Mouse (Mus musculus): ENCODE measurements around the gene Macrod2. TPM values are rescaled to one million over a fixed set of nuclear protein-coding genes. Genes with fewer than 3 reads are reported as not detected.

Gene Macrod2
- polyA plus RNA-seq, 1 experiment from 2014 or later: 49.2 TPM

- no peaks in the 10 kb centered on the region for H3K27me3 ChIP-seq (replicated peaks; ENCODE audit: control insufficient read depth, insufficient read depth, low read length)
- H3K27ac ChIP-seq (ENCODE audit: low read depth, low read length): 0 out of 2 replicates have a peak overlapping the region, but pooled peaks have one; percentile 33
- DNase-seq (ENCODE audit: low spot score): peak; percentile 46
- H3K36me3 ChIP-seq (ENCODE audit: control insufficient read depth, insufficient read depth, low read length): no peaks in the 10 kb centered on the region
- no peaks in the 10 kb centered on the region for H3K9me3 ChIP-seq (replicated peaks; ENCODE audit: control insufficient read depth, low read length)
- WGBS: 75% methylated on average over 4 of the region's 4 CpGs
- no peak overlapping the region for H3K4me2 ChIP-seq (ENCODE audit: low read length)
- no peak for ATAC-seq
- H3K9ac ChIP-seq (ENCODE audit: low read length): no peak overlapping the region
- no peaks in the 10 kb centered on the region for H3K4me1 ChIP-seq (ENCODE audit: control insufficient read depth, insufficient read depth, low read length)
- no peak overlapping the region for H3K4me3 ChIP-seq (ENCODE audit: low read depth, low read length)
Observed at GRCm38 (mm10) chr2:141264582-141264981, 869.5 kb downstream of the Macrod2 start.

DNA sequence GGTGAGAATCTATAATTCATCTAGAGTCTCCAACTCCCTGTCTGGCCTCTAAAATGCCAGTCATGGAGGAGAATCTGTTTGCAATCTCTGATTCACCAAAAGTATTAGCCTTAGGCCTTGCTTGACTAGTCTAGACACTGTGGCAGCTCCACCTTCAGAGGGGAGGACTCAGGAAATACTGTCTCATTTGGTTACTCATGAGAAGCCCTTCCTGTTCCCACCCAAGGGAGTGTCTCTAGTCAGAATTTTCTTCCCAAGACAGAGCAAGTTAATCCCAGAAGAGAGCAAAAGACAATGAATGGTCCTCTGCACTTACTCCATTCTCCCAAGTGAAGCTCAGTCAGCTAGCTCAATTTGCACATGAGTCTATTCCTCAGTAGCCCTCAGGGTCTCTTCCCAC lies 871.5 kb downstream of the Macrod2 start:
- Histone ChIP-seq H3K9ac (ENCODE audit: low read length) (no peak overlapping the region), H3K9me3 (replicated peaks; ENCODE audit: control insufficient read depth, low read length) (no peaks in the 10 kb centered on the region), H3K36me3 (ENCODE audit: control insufficient read depth, insufficient read depth, low read length) (no peaks in the 10 kb centered on the region), H3K27me3 (replicated peaks; ENCODE audit: control insufficient read depth, insufficient read depth, low read length) (no peaks in the 10 kb centered on the region), H3K4me3 (ENCODE audit: low read depth, low read length) (no peak overlapping the region), H3K4me1 (ENCODE audit: control insufficient read depth, insufficient read depth, low read length) (no peaks in the 10 kb centered on the region), H3K27ac (ENCODE audit: low read depth, low read length) (no peak overlapping the region), H3K4me2 (ENCODE audit: low read length) (no peak overlapping the region)
- no peak for ATAC-seq
- no peak for DNase-seq (ENCODE audit: low spot score)

DNA sequence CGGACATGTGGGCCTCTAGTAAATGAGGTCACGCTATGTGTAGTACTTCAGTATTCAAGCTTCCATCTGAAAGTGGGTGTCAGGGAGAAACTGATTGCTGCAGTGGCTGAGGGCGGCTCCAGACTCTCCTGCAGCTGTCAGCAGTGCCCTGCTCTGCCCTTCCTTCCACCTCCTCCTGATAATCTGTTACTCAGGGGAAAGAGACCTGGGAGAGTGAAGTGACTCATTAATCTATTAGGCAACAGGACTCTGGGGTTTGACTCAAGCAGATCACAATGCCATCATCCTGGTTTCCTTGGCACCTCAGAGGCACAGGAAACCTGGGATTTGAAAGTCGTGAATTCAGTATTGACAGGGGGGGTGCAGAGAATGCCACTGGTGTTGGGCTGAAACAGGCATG lies 876.4 kb downstream of the Macrod2 start:
- H3K4me3 ChIP-seq (ENCODE audit: low read depth, low read length): no peak overlapping the region
- H3K36me3 ChIP-seq (ENCODE audit: control insufficient read depth, insufficient read depth, low read length): no peaks in the 10 kb centered on the region
- no peaks in the 10 kb centered on the region for H3K4me1 ChIP-seq (ENCODE audit: control insufficient read depth, insufficient read depth, low read length)
- no peaks in the 10 kb centered on the region for H3K27me3 ChIP-seq (replicated peaks; ENCODE audit: control insufficient read depth, insufficient read depth, low read length)
- ATAC-seq (no peak), DNase-seq (ENCODE audit: low spot score) (no peak)
- H3K9me3 ChIP-seq (replicated peaks; ENCODE audit: control insufficient read depth, low read length): no peaks in the 10 kb centered on the region
- H3K9ac ChIP-seq (ENCODE audit: low read length): no peak overlapping the region
- H3K27ac ChIP-seq (ENCODE audit: low read depth, low read length): no peak overlapping the region
- WGBS: 71% methylated on average over 4 of the region's 4 CpGs
- no peak overlapping the region for H3K4me2 ChIP-seq (ENCODE audit: low read length)

DNA sequence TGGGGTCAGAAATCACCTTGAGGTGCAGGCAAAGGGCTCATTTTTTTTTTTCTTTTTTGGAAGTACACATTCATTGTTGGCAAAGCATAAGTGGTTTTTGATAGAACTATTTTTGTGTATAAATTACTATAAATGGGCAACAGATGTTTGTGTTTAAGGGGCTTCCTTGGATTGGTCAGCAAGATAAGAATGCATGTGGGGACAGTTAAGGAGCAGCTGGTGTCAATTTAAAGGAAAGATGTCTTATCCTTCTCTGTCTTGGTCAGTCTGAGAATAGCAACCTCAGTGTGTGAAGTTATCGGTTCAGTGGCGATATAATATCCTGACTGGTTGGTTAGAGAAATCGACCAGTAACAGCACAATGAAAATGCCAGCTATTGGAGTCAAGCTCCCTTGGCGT lies 877.9 kb downstream of the Macrod2 start:
- WGBS: 92% methylated on average over 4 of the region's 4 CpGs
- no peaks in the 10 kb centered on the region for H3K36me3 ChIP-seq (ENCODE audit: control insufficient read depth, insufficient read depth, low read length)
- H3K27ac ChIP-seq (ENCODE audit: low read depth, low read length): no peak overlapping the region
- no peak overlapping the region for H3K4me2 ChIP-seq (ENCODE audit: low read length)
- DNase-seq (ENCODE audit: low spot score): no peak
- no peaks in the 10 kb centered on the region for H3K27me3 ChIP-seq (replicated peaks; ENCODE audit: control insufficient read depth, insufficient read depth, low read length)
- no peak overlapping the region for H3K9ac ChIP-seq (ENCODE audit: low read length)
- H3K4me3 ChIP-seq (ENCODE audit: low read depth, low read length): no peak overlapping the region
- H3K9me3 ChIP-seq (replicated peaks; ENCODE audit: control insufficient read depth, low read length): no peaks in the 10 kb centered on the region
- no peak for ATAC-seq
- no peaks in the 10 kb centered on the region for H3K4me1 ChIP-seq (ENCODE audit: control insufficient read depth, insufficient read depth, low read length)

GRCm38 (mm10) chr2:141274262-141274661 lies 879.2 kb downstream of the Macrod2 start:
- no peak for ATAC-seq
- Histone ChIP-seq H3K4me2 (ENCODE audit: low read length) (no peak overlapping the region), H3K27me3 (replicated peaks; ENCODE audit: control insufficient read depth, insufficient read depth, low read length) (no peaks in the 10 kb centered on the region), H3K9me3 (replicated peaks; ENCODE audit: control insufficient read depth, low read length) (no peaks in the 10 kb centered on the region), H3K4me3 (ENCODE audit: low read depth, low read length) (no peak overlapping the region), H3K36me3 (ENCODE audit: control insufficient read depth, insufficient read depth, low read length) (no peaks in the 10 kb centered on the region), H3K27ac (ENCODE audit: low read depth, low read length) (no peak overlapping the region), H3K4me1 (ENCODE audit: control insufficient read depth, insufficient read depth, low read length) (no peaks in the 10 kb centered on the region), H3K9ac (ENCODE audit: low read length) (no peak overlapping the region)
- 96% methylated on average over 2 of the region's 2 CpGs for WGBS
- no peak for DNase-seq (ENCODE audit: low spot score)

- Histone ChIP-seq H3K4me3 (ENCODE audit: low read depth, low read length) (no peak overlapping the region), H3K4me1 (ENCODE audit: control insufficient read depth, insufficient read depth, low read length) (no peaks in the 10 kb centered on the region), H3K4me2 (ENCODE audit: low read length) (no peak overlapping the region), H3K36me3 (ENCODE audit: control insufficient read depth, insufficient read depth, low read length) (no peaks in the 10 kb centered on the region), H3K9me3 (replicated peaks; ENCODE audit: control insufficient read depth, low read length) (no peaks in the 10 kb centered on the region), H3K27ac (ENCODE audit: low read depth, low read length) (no peak overlapping the region), H3K9ac (ENCODE audit: low read length) (no peak overlapping the region), H3K27me3 (replicated peaks; ENCODE audit: control insufficient read depth, insufficient read depth, low read length) (no peaks in the 10 kb centered on the region)
- ATAC-seq (no peak), DNase-seq (ENCODE audit: low spot score) (no peak)
- WGBS: 73% methylated on average over 5 of the region's 5 CpGs
Observed at GRCm38 (mm10) chr2:141279130-141279698, 884.1 kb downstream of the Macrod2 start.

DNA sequence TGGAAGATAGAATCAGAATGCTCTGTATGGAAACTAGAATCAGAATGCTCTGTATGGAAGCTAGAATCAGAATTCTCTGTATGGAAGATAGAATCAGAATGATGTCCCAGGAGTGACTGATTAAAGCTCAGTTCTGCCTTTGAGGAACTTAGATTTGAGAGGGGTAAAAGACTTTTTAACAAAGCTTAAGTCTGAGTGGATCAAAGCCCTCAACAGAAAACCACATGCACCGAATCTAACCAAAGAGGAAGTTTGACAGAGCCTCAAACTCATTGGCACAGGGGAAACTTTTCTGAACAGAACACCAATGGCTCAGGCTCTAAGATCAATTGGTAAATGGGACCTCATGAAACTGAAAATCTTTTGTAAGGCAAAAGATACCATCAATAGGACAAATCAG lies 885.7 kb downstream of the Macrod2 start:
- H3K27me3 ChIP-seq (replicated peaks; ENCODE audit: control insufficient read depth, insufficient read depth, low read length): no peaks in the 10 kb centered on the region
- H3K4me1 ChIP-seq (ENCODE audit: control insufficient read depth, insufficient read depth, low read length): no peaks in the 10 kb centered on the region
- no peak for ATAC-seq
- DNase-seq (ENCODE audit: low spot score): no peak
- no peak overlapping the region for H3K9ac ChIP-seq (ENCODE audit: low read length)
- no peaks in the 10 kb centered on the region for H3K36me3 ChIP-seq (ENCODE audit: control insufficient read depth, insufficient read depth, low read length)
- H3K9me3 ChIP-seq (replicated peaks; ENCODE audit: control insufficient read depth, low read length): no peaks in the 10 kb centered on the region
- WGBS: 74% methylated on average over 1 of the region's 1 CpGs
- no peak overlapping the region for H3K4me2 ChIP-seq (ENCODE audit: low read length)
- H3K4me3 ChIP-seq (ENCODE audit: low read depth, low read length): no peak overlapping the region
- no peak overlapping the region for H3K27ac ChIP-seq (ENCODE audit: low read depth, low read length)

DNA sequence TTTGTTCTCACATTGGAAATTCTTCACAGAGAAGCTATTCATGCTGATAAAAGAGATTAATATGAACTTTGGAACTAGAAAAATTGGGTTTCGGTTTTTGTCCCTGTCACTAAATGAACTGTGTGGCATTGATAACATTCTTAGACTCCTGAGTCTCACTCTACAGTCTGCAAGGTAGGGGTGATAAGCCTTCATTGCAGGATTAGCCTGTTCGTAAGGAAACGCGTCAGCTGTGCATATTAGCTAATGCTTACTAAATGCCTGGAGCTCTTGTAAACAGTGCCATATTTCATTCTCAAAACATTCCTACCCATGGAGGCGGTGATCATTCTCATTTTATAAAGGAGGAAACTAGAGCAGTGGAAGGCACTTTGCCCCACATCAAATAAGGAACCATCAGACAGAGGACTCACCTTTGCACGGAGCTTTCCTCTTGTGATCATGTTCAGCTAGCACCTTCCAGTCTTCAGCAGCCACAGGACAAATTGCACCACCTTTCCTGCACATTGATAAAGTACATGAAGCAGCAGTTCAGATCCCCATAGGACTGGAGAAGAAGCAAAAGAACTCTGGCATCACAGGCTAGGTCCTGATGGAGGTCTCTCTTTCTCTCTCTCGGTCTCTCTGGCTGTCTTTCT lies 891.1 kb downstream of the Macrod2 start:
- H3K9me3 ChIP-seq (replicated peaks; ENCODE audit: control insufficient read depth, low read length): no peaks in the 10 kb centered on the region
- H3K36me3 ChIP-seq (ENCODE audit: control insufficient read depth, insufficient read depth, low read length): no peaks in the 10 kb centered on the region
- no peak overlapping the region for H3K9ac ChIP-seq (ENCODE audit: low read length)
- H3K4me2 ChIP-seq (ENCODE audit: low read length): no peak overlapping the region
- no peak overlapping the region for H3K27ac ChIP-seq (ENCODE audit: low read depth, low read length)
- H3K4me1 ChIP-seq (ENCODE audit: control insufficient read depth, insufficient read depth, low read length): no peaks in the 10 kb centered on the region
- no peak for ATAC-seq
- H3K4me3 ChIP-seq (ENCODE audit: low read depth, low read length): no peak overlapping the region
- no peak for DNase-seq (ENCODE audit: low spot score)
- no peaks in the 10 kb centered on the region for H3K27me3 ChIP-seq (replicated peaks; ENCODE audit: control insufficient read depth, insufficient read depth, low read length)
- 63% methylated on average over 7 of the region's 7 CpGs for WGBS

- H3K9ac ChIP-seq (ENCODE audit: low read length): no peak overlapping the region
- H3K4me2 ChIP-seq (ENCODE audit: low read length): no peak overlapping the region
- no peaks in the 10 kb centered on the region for H3K9me3 ChIP-seq (replicated peaks; ENCODE audit: control insufficient read depth, low read length)
- no peak for ATAC-seq
- no peaks in the 10 kb centered on the region for H3K4me1 ChIP-seq (ENCODE audit: control insufficient read depth, insufficient read depth, low read length)
- DNase-seq (ENCODE audit: low spot score): no peak
- H3K27ac ChIP-seq (ENCODE audit: low read depth, low read length): no peak overlapping the region
- no peaks in the 10 kb centered on the region for H3K36me3 ChIP-seq (ENCODE audit: control insufficient read depth, insufficient read depth, low read length)
- H3K4me3 ChIP-seq (ENCODE audit: low read depth, low read length): no peak overlapping the region
- WGBS: 79% methylated on average over 7 of the region's 7 CpGs
- H3K27me3 ChIP-seq (replicated peaks; ENCODE audit: control insufficient read depth, insufficient read depth, low read length): no peaks in the 10 kb centered on the region
Observed at GRCm38 (mm10) chr2:141288494-141288893, 893.4 kb downstream of the Macrod2 start.

Data from forebrain, embryonic 14.5 days (tissue).